Mouse (Mus musculus) midbrain, postnatal 0 days (tissue): ENCODE results near the gene Itln1. TPM values are rescaled to one million over a fixed set of nuclear protein-coding genes. Genes with fewer than 3 reads are reported as not detected.

Experiments
- ATAC-seq: fragments of 200-750 bp; cut with Nextera tagmentation; 2 replicates; pipeline ENCODE4 v1.8.0; 2017; ENCODE audit warnings: moderate number of reproducible peaks, mild to moderate bottlenecking, moderate TSS enrichment, moderate library complexity; ENCODE audit not compliant: low FRiP score
- DNase-seq: peaks from one replicate; pipeline ENCODE4 v3.0.0-alpha.2; 2015; ENCODE audit warnings: low spot score
- H3K27ac ChIP-seq: fragments of 300-500 bp; sonication (generic); 2 replicates; pipeline ENCODE4 v1.5.1; 2014; ENCODE audit warnings: low read depth, mild to moderate bottlenecking, low read length, mixed read lengths
- H3K27me3 ChIP-seq: fragments of 300-500 bp; sonication (generic); 2 replicates; pipeline ENCODE4 v1.6.1; 2014; ENCODE audit warnings: low read length, control low read depth, mixed read lengths; ENCODE audit not compliant: insufficient read depth
- H3K36me3 ChIP-seq: fragments of 300-500 bp; sonication (generic); 2 replicates; pipeline ENCODE4 v1.6.1; 2014; ENCODE audit warnings: low read length, control low read depth, mixed read lengths; ENCODE audit not compliant: insufficient read depth
- H3K4me1 ChIP-seq: fragments of 300-500 bp; sonication (generic); 2 replicates; pipeline ENCODE4 v1.6.1; 2014; ENCODE audit warnings: mild to moderate bottlenecking, control low read depth, antibody characterized with exemption, low read length, mixed read lengths; ENCODE audit not compliant: insufficient read depth
- H3K4me2 ChIP-seq: fragments of 300-500 bp; sonication (generic); 2 replicates; pipeline ENCODE4 v1.6.1; 2014; ENCODE audit warnings: low read depth, mild to moderate bottlenecking, low read length, mixed read lengths; ENCODE audit not compliant: poor library complexity, severe bottlenecking
- H3K4me3 ChIP-seq: fragments of 300-500 bp; sonication (generic); 2 replicates; pipeline ENCODE4 v1.5.1; 2014; ENCODE audit warnings: low read depth, mild to moderate bottlenecking, low read length, moderate library complexity
- H3K9ac ChIP-seq: fragments of 300-500 bp; sonication (generic); replicated peaks from 2 replicates; pipeline ENCODE4 v1.6.1; 2014; ENCODE audit warnings: mild to moderate bottlenecking, low read length, moderate library complexity, mixed read lengths; ENCODE audit not compliant: poor library complexity, severe bottlenecking
- H3K9me3 ChIP-seq: fragments of 300-500 bp; sonication (generic); 2 replicates; pipeline ENCODE4 v1.6.1; 2016; ENCODE audit warnings: low read length, control low read depth
- CTCF ChIP-seq: IDR thresholded peaks from 2 replicates; pipeline ENCODE4 v1.5.1; 2016; ENCODE audit warnings: antibody characterized with exemption, mild to moderate bottlenecking
- WGBS: fragments of 180-500 bp; shearing (Covaris S2); extraction: QIAGEN DNeasy Blood & Tissue Kit; methylation state at CpG from one replicate; pipeline ENCODE4 v1.1.7; 2014; 5-methylcytosine and 5-hydroxymethylcytosine counted together
- polyA plus RNA-seq: library from polyadenylated mRNA; unstranded; fragments of >200 nt; fragmentation: Nextera tagmentation; extraction: Ambion mirVana; gene quantifications from 2 replicates; pipeline ENCODE4 v1.2.1, GENCODE M21; 2015
- total RNA-seq: library from RNA; depleted of rRNA; stranded (reverse); fragments of >200 nt; gene quantifications from 2 replicates; pipeline ENCODE4 v1.2.3, GENCODE M21; 2014

Itln1 gene
- total and polyA plus RNA-seq, 2 experiments from 2014 or later, result not detected

GRCm38 (mm10) chr1:171513234-171513633 is 21.9 kb downstream of the Itln1 start:
- H3K4me3 ChIP-seq, result no peak overlapping the region
- DNase-seq (no peak), ATAC-seq (no peak)
- no peaks in the 10 kb centered on the region for H3K9me3 ChIP-seq
- no peaks in the 10 kb centered on the region for H3K4me1 ChIP-seq
- H3K4me2 ChIP-seq, result no peak overlapping the region
- no peak overlapping the region for H3K27ac ChIP-seq
- no peak for TF ChIP-seq CTCF
- H3K36me3 ChIP-seq, result no peaks in the 10 kb centered on the region
- WGBS, result 88% methylated on average over 2 of the region's 2 CpGs
- H3K9ac ChIP-seq, result no peak overlapping the region
- no peaks in the 10 kb centered on the region for H3K27me3 ChIP-seq

- DNase-seq (peak; percentile 4), ATAC-seq (no peak)
- Histone ChIP-seq H3K27me3 (no peaks in the 10 kb centered on the region), H3K9me3 (no peaks in the 10 kb centered on the region), H3K4me1 (no peaks in the 10 kb centered on the region), H3K9ac (no peak overlapping the region), H3K36me3 (no peaks in the 10 kb centered on the region), H3K27ac (no peak overlapping the region), H3K4me3 (peak overlapping the region; percentile 65), H3K4me2 (peak overlapping the region; percentile 73)
- no peak for TF ChIP-seq CTCF
- 64% methylated on average over 4 of the region's 4 CpGs for WGBS
Observed at GRCm38 (mm10) chr1:171504586-171504985, 30.5 kb downstream of the Itln1 start.

GRCm38 (mm10) chr1:171503592-171504291 is 31.4 kb downstream of the Itln1 start:
- no peaks in the 10 kb centered on the region for H3K27me3 ChIP-seq
- peak overlapping the region; percentile 73 for H3K4me2 ChIP-seq
- DNase-seq (peak; percentile 71), ATAC-seq (peak; percentile 53)
- no peaks in the 10 kb centered on the region for H3K9me3 ChIP-seq
- TF ChIP-seq CTCF, result no peak
- WGBS, result under 1% methylated on average over 53 of the region's 53 CpGs
- peak overlapping the region; percentile 92 for H3K27ac ChIP-seq
- peak overlapping the region; percentile 72 for H3K9ac ChIP-seq
- peak overlapping the region; percentile 65 for H3K4me3 ChIP-seq
- H3K36me3 ChIP-seq, result no peaks in the 10 kb centered on the region
- H3K4me1 ChIP-seq, result no peaks in the 10 kb centered on the region

- Histone ChIP-seq H3K36me3 (no peaks in the 10 kb centered on the region), H3K9ac (peak within 1 kb of the TSS; percentile 72), H3K27ac (peak within 1 kb of the TSS; percentile 92), H3K9me3 (no peaks in the 10 kb centered on the region), H3K4me1 (no peaks in the 10 kb centered on the region), H3K27me3 (no peaks in the 10 kb centered on the region), H3K4me3 (peak within 1 kb of the TSS; percentile 65), H3K4me2 (peak within 1 kb of the TSS; percentile 73)
- DNase-seq, result peak; percentile 96
- ATAC-seq, result peak; percentile 88
- WGBS, result under 1% methylated on average over 19 of the region's 19 CpGs
- peak; percentile 92 for TF ChIP-seq CTCF
Observed at GRCm38 (mm10) chr1:171503250-171503591, 31.9 kb downstream of the Itln1 start, which contains the start of gene Alyref2. Gene Alyref2, plus strand, starts transcription at chr1:171503478.

GRCm38 (mm10) chr1:171502388-171503249 is 32.5 kb downstream of the Itln1 start:
- H3K4me2 ChIP-seq, result peak overlapping the region; percentile 73
- WGBS, result 1% methylated on average over 14 of the region's 14 CpGs
- H3K9ac ChIP-seq, result peak overlapping the region; percentile 72; the same call in 1 of the 2 replicates
- no peaks in the 10 kb centered on the region for H3K4me1 ChIP-seq
- H3K27ac ChIP-seq, result peak overlapping the region; percentile 92
- H3K36me3 ChIP-seq, result no peaks in the 10 kb centered on the region
- no peaks in the 10 kb centered on the region for H3K9me3 ChIP-seq
- H3K27me3 ChIP-seq, result no peaks in the 10 kb centered on the region
- ATAC-seq (peak; percentile 89), DNase-seq (peak; percentile 91)
- peak overlapping the region; percentile 65; the same call in 1 of the 2 replicates for H3K4me3 ChIP-seq
- peak; percentile 76 for TF ChIP-seq CTCF
